Mouse (Mus musculus): ENCODE results near the gene Elmo2.

- no peak for TF ChIP-seq CTCF (IDR thresholded peaks at IDR 0.05; ENCODE audit: insufficient read depth, low read length)
- TF ChIP-seq POLR2A (IDR thresholded peaks at IDR 0.05; ENCODE audit: borderline replicate concordance, extremely low read depth, low read depth, low read length), result no peak
Measured at GRCm38 (mm10) chr2:165321981-165322735, 4.1 kb downstream of the Elmo2 start.

Data from lung, adult 2 months (tissue).